Mouse (Mus musculus): Measurements from ENCODE around the gene Pnliprp2. TPM values are rescaled to one million over a fixed set of nuclear protein-coding genes. Genes with fewer than 3 reads are reported as not detected.

Gene Pnliprp2
- total and polyA plus RNA-seq, 3 experiments = 0.13 to 0.38 (median 0.14) TPM

GRCm38 (mm10) chr19:58750822-58751221, 8.7 kb upstream of the Pnliprp2 start:
- Histone ChIP-seq H3K27me3 (replicated peaks) (no peaks in the 10 kb centered on the region), H3K4me1 (ENCODE audit: control insufficient read depth in 1 of 2, insufficient read depth in 2 of 2) (no peaks in the 10 kb centered on the region), H3K79me2 (replicated peaks; ENCODE audit: control insufficient read depth, extremely low read depth, insufficient read depth, poor library complexity, severe bottlenecking) (no peaks in the 10 kb centered on the region), H3K9ac (ENCODE audit: insufficient read depth, low read depth) (no peak overlapping the region), H3K9me3 (replicated peaks; ENCODE audit: low read length) (no peaks in the 10 kb centered on the region), H3K36me3 (replicated peaks in 1 of 2; ENCODE audit: control insufficient read depth in 1 of 2, insufficient read depth in 1 of 2, low read length in 1 of 2) (no peaks in the 10 kb centered on the region), H3K27ac (ENCODE audit: insufficient read depth, low read depth) (no peak overlapping the region), H3K4me3 (replicated peaks in 1 of 3; ENCODE audit: low read depth in 2 of 3, low read length in 2 of 3, poor library complexity in 1 of 3) (no peak overlapping the region), H3K4me2 (ENCODE audit: insufficient read depth, low read depth, poor library complexity, severe bottlenecking) (no peak overlapping the region)
- TF ChIP-seq RAD21 (IDR thresholded peaks at IDR 0.05; ENCODE audit: low read depth, low read length) = no peak
- no peak for TF ChIP-seq MYC (IDR thresholded peaks at IDR 0.05; ENCODE audit: low read depth, low read length)
- no peak for TF ChIP-seq JUND (conservative IDR thresholded peaks at IDR 0.05; ENCODE audit: low read depth, low read length)
- DNase-seq (ENCODE audit: extremely low read depth) = no peak
- in situ Hi-C loops (cut with MboI; ENCODE audit: low pct_ligation_motif_present, low pct_unique_long_range_greater_than_20kb, low sequenced_read_pairs) = no loop called here
- dilution Hi-C loops (cut with MboI; ENCODE audit: extremely low pct_ligation_motif_present, extremely low pct_unique_long_range_greater_than_20kb, low sequenced_read_pairs) = no loop called here

- Histone ChIP-seq H3K4me3 (replicated peaks in 1 of 3; ENCODE audit: low read depth in 2 of 3, low read length in 2 of 3, poor library complexity in 1 of 3) (no peak overlapping the region), H3K27ac (ENCODE audit: insufficient read depth, low read depth) (no peak overlapping the region), H3K27me3 (replicated peaks) (no peaks in the 10 kb centered on the region), H3K4me1 (ENCODE audit: control insufficient read depth in 1 of 2, insufficient read depth in 2 of 2) (no peaks in the 10 kb centered on the region), H3K79me2 (replicated peaks; ENCODE audit: control insufficient read depth, extremely low read depth, insufficient read depth, poor library complexity, severe bottlenecking) (no peaks in the 10 kb centered on the region), H3K9me3 (replicated peaks; ENCODE audit: low read length) (no peaks in the 10 kb centered on the region), H3K36me3 (replicated peaks in 1 of 2; ENCODE audit: control insufficient read depth in 1 of 2, insufficient read depth in 1 of 2, low read length in 1 of 2) (no peaks in the 10 kb centered on the region), H3K9ac (ENCODE audit: insufficient read depth, low read depth) (no peak overlapping the region), H3K4me2 (ENCODE audit: insufficient read depth, low read depth, poor library complexity, severe bottlenecking) (no peak overlapping the region)
- TF ChIP-seq MXI1 (IDR thresholded peaks at IDR 0.05; ENCODE audit: low read depth, low read length) (no peak), ELF1 (IDR thresholded peaks at IDR 0.05; ENCODE audit: low read depth, low read length) (no peak), POLR2AphosphoS2 (IDR thresholded peaks at IDR 0.05; ENCODE audit: low read depth, low read length) (no peak), KAT2A (IDR thresholded peaks at IDR 0.05; ENCODE audit: insufficient replicate concordance, low read length) (no peak), MYC (IDR thresholded peaks at IDR 0.05; ENCODE audit: low read depth, low read length) (no peak), TBP (conservative IDR thresholded peaks at IDR 0.05; ENCODE audit: low read depth, low read length) (no peak), UBTF (IDR thresholded peaks at IDR 0.05; ENCODE audit: low read depth, low read length) (no peak)
- dilution Hi-C loops (cut with MboI; ENCODE audit: extremely low pct_ligation_motif_present, extremely low pct_unique_long_range_greater_than_20kb, low sequenced_read_pairs) = no loop called here
- no peak for DNase-seq (ENCODE audit: extremely low read depth)
- in situ Hi-C loops (cut with MboI; ENCODE audit: low pct_ligation_motif_present, low pct_unique_long_range_greater_than_20kb, low sequenced_read_pairs) = no loop called here
Measured at GRCm38 (mm10) chr19:58751504-58751903, 8.0 kb upstream of the Pnliprp2 start.

- in situ Hi-C loops (cut with MboI; ENCODE audit: low pct_ligation_motif_present, low pct_unique_long_range_greater_than_20kb, low sequenced_read_pairs) (no loop called here), dilution Hi-C loops (cut with MboI; ENCODE audit: extremely low pct_ligation_motif_present, extremely low pct_unique_long_range_greater_than_20kb, low sequenced_read_pairs) (no loop called here)
- Histone ChIP-seq H3K4me2 (ENCODE audit: insufficient read depth, low read depth, poor library complexity, severe bottlenecking) (no peak overlapping the region), H3K4me1 (ENCODE audit: control insufficient read depth in 1 of 2, insufficient read depth in 2 of 2) (peaks cover 0 to 7% of the 10 kb centered on the region in 2 experiments; a peak in 1 of 4 replicates), H3K36me3 (replicated peaks in 1 of 2; ENCODE audit: control insufficient read depth in 1 of 2, insufficient read depth in 1 of 2, low read length in 1 of 2) (no peaks in the 10 kb centered on the region), H3K9ac (ENCODE audit: insufficient read depth, low read depth) (no peak overlapping the region), H3K79me2 (replicated peaks; ENCODE audit: control insufficient read depth, extremely low read depth, insufficient read depth, poor library complexity, severe bottlenecking) (no peaks in the 10 kb centered on the region), H3K4me3 (replicated peaks in 1 of 3; ENCODE audit: low read depth in 2 of 3, low read length in 2 of 3, poor library complexity in 1 of 3) (no peak overlapping the region), H3K27ac (ENCODE audit: insufficient read depth, low read depth) (no peak overlapping the region), H3K27me3 (replicated peaks) (no peaks in the 10 kb centered on the region), H3K9me3 (replicated peaks; ENCODE audit: low read length) (peaks cover 2% of the 10 kb centered on the region)
- TF ChIP-seq ZMIZ1 (IDR thresholded peaks at IDR 0.05; ENCODE audit: low read depth, low read length) (no peak), POLR2A (IDR thresholded peaks at IDR 0.05; ENCODE audit: low read depth, low read length) (no peak), ZNF384 (IDR thresholded peaks at IDR 0.05; ENCODE audit: low read depth, low read length) (no peak), MYC (IDR thresholded peaks at IDR 0.05; ENCODE audit: low read depth, low read length) (no peak), MEF2A (IDR thresholded peaks at IDR 0.05; ENCODE audit: borderline replicate concordance, low read depth, low read length) (no peak), CHD2 (IDR thresholded peaks at IDR 0.05; ENCODE audit: low read length) (no peak), ZC3H11A (IDR thresholded peaks at IDR 0.05; ENCODE audit: low read depth, low read length) (no peak), MAX (IDR thresholded peaks at IDR 0.05; ENCODE audit: low read length) (no peak), TCF12 (IDR thresholded peaks at IDR 0.05; ENCODE audit: low read depth, low read length) (no peak), RCOR1 (conservative IDR thresholded peaks at IDR 0.05; ENCODE audit: low read depth, low read length) (no peak), JUN (IDR thresholded peaks at IDR 0.05; ENCODE audit: insufficient read depth, low read depth, low read length) (no peak), ETS1 (conservative IDR thresholded peaks at IDR 0.05; ENCODE audit: low read depth, low read length) (no peak), USF2 (conservative IDR thresholded peaks at IDR 0.05; ENCODE audit: low read depth, low read length) (no peak), MAFK (IDR thresholded peaks at IDR 0.05; ENCODE audit: insufficient replicate concordance, low read length) (no peak), E2F4 (IDR thresholded peaks at IDR 0.05; ENCODE audit: insufficient replicate concordance, low read depth, low read length) (no peak), CTCF (conservative IDR thresholded peaks at IDR 0.05 in 1 of 2, IDR thresholded peaks at IDR 0.05 in 1 of 2; ENCODE audit: low read depth in 2 of 2, low read length in 2 of 2) (no peak), SMC3 (IDR thresholded peaks at IDR 0.05; ENCODE audit: low read depth, low read length) (no peak), TBP (conservative IDR thresholded peaks at IDR 0.05; ENCODE audit: low read depth, low read length) (no peak), PAX5 (IDR thresholded peaks at IDR 0.05; ENCODE audit: low read length) (no peak)
- DNase-seq (ENCODE audit: extremely low read depth) = no peak
Measured at GRCm38 (mm10) chr19:58758871-58759270, 648 bp upstream of the Pnliprp2 start.

Measured in CH12.LX (cell line).